Mouse (Mus musculus): ENCODE results near the gene Utp18. TPM values are rescaled to one million over a fixed set of nuclear protein-coding genes. Genes with fewer than 3 reads are reported as not detected.

Gene Utp18
- polyA plus RNA-seq, 1 experiment from 2014 or later: 45.1 TPM

GRCm38 (mm10) chr11:93856284-93856955 is 29.1 kb downstream of the Utp18 start:
- Histone ChIP-seq H3K27ac (replicated peaks; ENCODE audit: low read depth, low read length) (no peak overlapping the region), H3K4me3 (ENCODE audit: low read depth, low read length) (no peak overlapping the region), H3K4me1 (ENCODE audit: control insufficient read depth, insufficient read depth, low read length) (no peaks in the 10 kb centered on the region), H3K9ac (ENCODE audit: low read length) (no peak overlapping the region), H3K36me3 (ENCODE audit: control insufficient read depth, insufficient read depth, low read length) (peaks cover 2% of the 10 kb centered on the region; the same call in 1 of the 2 replicates), H3K27me3 (ENCODE audit: control insufficient read depth, insufficient read depth, low read length) (no peaks in the 10 kb centered on the region), H3K9me3 (ENCODE audit: control insufficient read depth, low read length) (no peaks in the 10 kb centered on the region), H3K4me2 (ENCODE audit: low read depth, severe bottlenecking) (no peak overlapping the region)
- peak; percentile 87 for DNase-seq (ENCODE audit: low spot score)
- 9% methylated on average over 6 of the region's 6 CpGs for WGBS
- ATAC-seq (ENCODE audit: insufficient number of reproducible peaks, low FRiP score, low TSS enrichment, low read depth): no peak

DNA sequence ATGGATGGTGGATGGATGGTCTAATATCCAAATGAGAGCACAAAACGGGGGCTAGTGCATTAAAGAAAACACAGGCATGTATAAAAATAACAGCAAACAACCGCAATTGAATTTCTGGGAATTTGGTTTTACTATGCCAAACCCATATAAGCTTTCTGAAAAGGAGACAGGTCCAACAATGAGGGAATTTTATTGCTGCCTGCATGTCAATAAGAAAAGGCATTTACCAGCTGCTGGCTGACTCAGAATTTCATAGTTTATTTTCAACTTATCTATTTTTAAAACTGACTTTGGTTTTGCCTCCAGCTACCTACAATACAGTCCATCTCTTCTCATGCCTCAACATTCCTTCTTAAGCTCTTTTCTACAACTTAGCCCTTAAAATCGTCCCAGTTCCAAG is 33.0 kb downstream of the Utp18 start:
- 79% methylated on average over 3 of the region's 3 CpGs for whole genome bisulfite sequencing
- Histone ChIP-seq H3K9ac (ENCODE audit: low read length) (no peak overlapping the region), H3K4me1 (ENCODE audit: control insufficient read depth, insufficient read depth, low read length) (no peaks in the 10 kb centered on the region), H3K9me3 (ENCODE audit: control insufficient read depth, low read length) (no peaks in the 10 kb centered on the region), H3K27ac (replicated peaks; ENCODE audit: low read depth, low read length) (no peak overlapping the region), H3K36me3 (ENCODE audit: control insufficient read depth, insufficient read depth, low read length) (no peaks in the 10 kb centered on the region), H3K4me2 (ENCODE audit: low read depth, severe bottlenecking) (no peak overlapping the region), H3K4me3 (ENCODE audit: low read depth, low read length) (no peak overlapping the region), H3K27me3 (ENCODE audit: control insufficient read depth, insufficient read depth, low read length) (no peaks in the 10 kb centered on the region)
- ATAC-seq (ENCODE audit: insufficient number of reproducible peaks, low FRiP score, low TSS enrichment, low read depth): no peak
- DNase-seq (ENCODE audit: low spot score): no peak

DNA sequence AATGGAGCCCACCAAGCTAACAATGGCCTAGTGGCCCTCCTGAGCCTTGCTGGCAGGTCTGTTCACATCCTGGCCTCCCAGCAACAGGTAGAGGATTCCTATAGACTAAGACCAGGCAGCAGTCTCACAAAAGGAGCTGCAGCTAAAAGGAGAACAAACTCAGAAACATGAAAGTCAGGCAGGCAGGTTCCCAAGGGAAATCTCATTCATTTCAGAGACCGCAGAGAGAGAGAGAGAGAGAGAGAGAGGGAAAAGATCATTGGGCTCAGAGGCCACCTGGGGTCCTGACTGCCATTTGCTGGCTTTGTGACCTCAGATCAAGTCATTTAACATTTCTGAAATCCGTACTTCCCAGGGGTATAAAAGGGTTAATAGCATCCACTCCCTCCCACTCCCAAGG is 38.2 kb downstream of the Utp18 start:
- no peak overlapping the region for H3K27ac ChIP-seq (replicated peaks; ENCODE audit: low read depth, low read length)
- DNase-seq (ENCODE audit: low spot score) (no peak), ATAC-seq (ENCODE audit: insufficient number of reproducible peaks, low FRiP score, low TSS enrichment, low read depth) (no peak)
- H3K4me1 ChIP-seq (ENCODE audit: control insufficient read depth, insufficient read depth, low read length): no peaks in the 10 kb centered on the region
- H3K9ac ChIP-seq (ENCODE audit: low read length): no peak overlapping the region
- H3K9me3 ChIP-seq (ENCODE audit: control insufficient read depth, low read length): no peaks in the 10 kb centered on the region
- no peak overlapping the region for H3K4me3 ChIP-seq (ENCODE audit: low read depth, low read length)
- H3K4me2 ChIP-seq (ENCODE audit: low read depth, severe bottlenecking): no peak overlapping the region
- WGBS: 27% methylated on average over 2 of the region's 2 CpGs
- H3K27me3 ChIP-seq (ENCODE audit: control insufficient read depth, insufficient read depth, low read length): no peaks in the 10 kb centered on the region
- no peaks in the 10 kb centered on the region for H3K36me3 ChIP-seq (ENCODE audit: control insufficient read depth, insufficient read depth, low read length)

- ATAC-seq (ENCODE audit: insufficient number of reproducible peaks, low FRiP score, low TSS enrichment, low read depth): no peak
- H3K9ac ChIP-seq (ENCODE audit: low read length): no peak overlapping the region
- 54% methylated on average over 2 of the region's 2 CpGs for WGBS
These were observed 49.8 kb downstream of the Utp18 start for GRCm38 (mm10) chr11:93835800-93836199.

GRCm38 (mm10) chr11:93829971-93830370 is 55.6 kb downstream of the Utp18 start:
- no peaks in the 10 kb centered on the region for H3K9me3 ChIP-seq (ENCODE audit: control insufficient read depth, low read length)
- ATAC-seq (ENCODE audit: insufficient number of reproducible peaks, low FRiP score, low TSS enrichment, low read depth) (no peak), DNase-seq (ENCODE audit: low spot score) (no peak)
- H3K27me3 ChIP-seq (ENCODE audit: control insufficient read depth, insufficient read depth, low read length): no peaks in the 10 kb centered on the region
- no peak overlapping the region for H3K4me2 ChIP-seq (ENCODE audit: low read depth, severe bottlenecking)
- H3K4me3 ChIP-seq (ENCODE audit: low read depth, low read length): no peak overlapping the region
- no peak overlapping the region for H3K9ac ChIP-seq (ENCODE audit: low read length)
- H3K27ac ChIP-seq (replicated peaks; ENCODE audit: low read depth, low read length): no peak overlapping the region
- no peaks in the 10 kb centered on the region for H3K36me3 ChIP-seq (ENCODE audit: control insufficient read depth, insufficient read depth, low read length)
- 95% methylated on average over 8 of the region's 8 CpGs for WGBS
- H3K4me1 ChIP-seq (ENCODE audit: control insufficient read depth, insufficient read depth, low read length): no peaks in the 10 kb centered on the region

More at GRCm38 (mm10) chr11:93835800-93836199, 49.8 kb downstream of the Utp18 start:
- Histone ChIP-seq H3K36me3 (ENCODE audit: control insufficient read depth, insufficient read depth, low read length) (no peaks in the 10 kb centered on the region), H3K27ac (replicated peaks; ENCODE audit: low read depth, low read length) (no peak overlapping the region), H3K4me3 (ENCODE audit: low read depth, low read length) (no peak overlapping the region), H3K27me3 (ENCODE audit: control insufficient read depth, insufficient read depth, low read length) (no peaks in the 10 kb centered on the region), H3K4me1 (ENCODE audit: control insufficient read depth, insufficient read depth, low read length) (no peaks in the 10 kb centered on the region), H3K4me2 (ENCODE audit: low read depth, severe bottlenecking) (no peak overlapping the region), H3K9me3 (ENCODE audit: control insufficient read depth, low read length) (no peaks in the 10 kb centered on the region)
- no peak for DNase-seq (ENCODE audit: low spot score)

GRCm38 (mm10) chr11:93829327-93829679 is 56.3 kb downstream of the Utp18 start:
- no peak overlapping the region for H3K9ac ChIP-seq (ENCODE audit: low read length)
- no peak overlapping the region for H3K4me2 ChIP-seq (ENCODE audit: low read depth, severe bottlenecking)
- H3K27ac ChIP-seq (replicated peaks; ENCODE audit: low read depth, low read length): no peak overlapping the region
- no peaks in the 10 kb centered on the region for H3K36me3 ChIP-seq (ENCODE audit: control insufficient read depth, insufficient read depth, low read length)
- H3K27me3 ChIP-seq (ENCODE audit: control insufficient read depth, insufficient read depth, low read length): no peaks in the 10 kb centered on the region
- H3K4me3 ChIP-seq (ENCODE audit: low read depth, low read length): no peak overlapping the region
- no peaks in the 10 kb centered on the region for H3K4me1 ChIP-seq (ENCODE audit: control insufficient read depth, insufficient read depth, low read length)
- 88% methylated on average over 6 of the region's 6 CpGs for WGBS
- H3K9me3 ChIP-seq (ENCODE audit: control insufficient read depth, low read length): no peaks in the 10 kb centered on the region
- ATAC-seq (ENCODE audit: insufficient number of reproducible peaks, low FRiP score, low TSS enrichment, low read depth) (no peak), DNase-seq (ENCODE audit: low spot score) (no peak)

DNA sequence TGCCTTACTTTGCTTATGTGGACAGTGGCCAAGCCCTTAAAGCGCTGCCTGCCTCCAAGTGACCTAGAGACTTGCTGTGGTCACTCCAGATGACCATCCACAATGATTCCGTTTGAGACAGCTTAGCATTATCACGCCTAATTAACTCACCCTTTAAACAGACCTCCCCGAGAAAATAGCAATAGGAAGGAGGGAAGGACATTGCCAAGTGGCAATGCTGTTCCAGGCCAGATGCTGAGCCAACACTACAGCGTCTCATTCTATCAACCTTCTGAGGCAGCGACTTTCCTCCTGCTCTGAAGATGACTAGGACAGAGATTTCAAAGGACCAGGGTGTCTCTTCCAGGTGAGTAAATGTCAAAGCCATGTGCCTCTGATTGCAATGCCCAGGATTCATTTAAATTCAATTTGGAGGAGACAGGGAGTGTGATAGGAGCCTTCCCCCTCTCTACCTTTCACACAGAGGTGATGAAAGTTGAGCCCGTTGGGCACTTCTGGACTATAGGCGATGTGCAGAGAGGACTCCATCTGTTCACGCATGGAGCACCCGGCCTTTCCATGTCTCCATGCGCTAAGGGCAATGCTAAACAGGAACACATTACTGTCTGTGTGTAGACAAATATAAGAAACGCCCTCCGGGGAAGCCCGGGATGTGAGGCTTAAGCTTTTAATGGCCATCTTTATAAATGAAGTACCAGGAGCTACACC is 56.8 kb downstream of the Utp18 start:
- no peak for ATAC-seq (ENCODE audit: insufficient number of reproducible peaks, low FRiP score, low TSS enrichment, low read depth)
- no peaks in the 10 kb centered on the region for H3K27me3 ChIP-seq (ENCODE audit: control insufficient read depth, insufficient read depth, low read length)

DNA sequence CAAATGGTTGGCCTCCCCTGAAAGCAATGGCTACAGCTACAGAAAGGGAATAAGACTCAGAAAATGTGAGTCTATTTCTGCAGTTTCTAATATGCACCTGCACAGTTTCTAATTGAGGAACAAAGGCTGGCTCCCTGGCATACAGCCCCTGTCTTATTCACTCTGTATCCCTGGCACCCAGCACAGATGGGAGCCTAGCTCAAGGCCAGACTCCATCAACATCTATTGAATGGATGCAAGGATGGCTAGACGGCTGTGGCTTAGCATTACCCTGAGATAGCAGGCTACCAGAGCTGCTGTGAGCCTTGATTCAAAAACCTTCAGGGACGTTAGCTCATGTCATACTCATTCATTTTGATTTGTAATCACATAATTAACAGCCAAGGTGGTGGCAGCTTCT is 63.3 kb downstream of the Utp18 start:
- DNase-seq (ENCODE audit: low spot score) (no peak), ATAC-seq (ENCODE audit: insufficient number of reproducible peaks, low FRiP score, low TSS enrichment, low read depth) (no peak)
- Histone ChIP-seq H3K4me1 (ENCODE audit: control insufficient read depth, insufficient read depth, low read length) (peaks cover 7% of the 10 kb centered on the region), H3K9ac (ENCODE audit: low read length) (no peak overlapping the region), H3K9me3 (ENCODE audit: control insufficient read depth, low read length) (no peaks in the 10 kb centered on the region), H3K4me3 (ENCODE audit: low read depth, low read length) (no peak overlapping the region), H3K4me2 (ENCODE audit: low read depth, severe bottlenecking) (no peak overlapping the region), H3K36me3 (ENCODE audit: control insufficient read depth, insufficient read depth, low read length) (no peaks in the 10 kb centered on the region), H3K27me3 (ENCODE audit: control insufficient read depth, insufficient read depth, low read length) (no peaks in the 10 kb centered on the region), H3K27ac (replicated peaks; ENCODE audit: low read depth, low read length) (no peak overlapping the region)
- 65% methylated on average over 2 of the region's 2 CpGs for WGBS

More for the DNA sequence above, 56.8 kb downstream of the Utp18 start:
- no peak for DNase-seq (ENCODE audit: low spot score)
- H3K4me1 ChIP-seq (ENCODE audit: control insufficient read depth, insufficient read depth, low read length): no peaks in the 10 kb centered on the region
- H3K27ac ChIP-seq (replicated peaks; ENCODE audit: low read depth, low read length): no peak overlapping the region
- no peaks in the 10 kb centered on the region for H3K36me3 ChIP-seq (ENCODE audit: control insufficient read depth, insufficient read depth, low read length)
- WGBS: 77% methylated on average over 14 of the region's 14 CpGs
- H3K9ac ChIP-seq (ENCODE audit: low read length): no peak overlapping the region
- H3K4me2 ChIP-seq (ENCODE audit: low read depth, severe bottlenecking): no peak overlapping the region
- no peak overlapping the region for H3K4me3 ChIP-seq (ENCODE audit: low read depth, low read length)
- no peaks in the 10 kb centered on the region for H3K9me3 ChIP-seq (ENCODE audit: control insufficient read depth, low read length)

All from limb, embryonic 11.5 days (tissue).